Mouse (Mus musculus): ENCODE results near the gene Arid1b. TPM values are rescaled to one million over a fixed set of nuclear protein-coding genes. Genes with fewer than 3 reads are reported as not detected.

Gene Arid1b
- polyA plus RNA-seq, 1 experiment from 2014 or later, result 5.2 TPM

DNA sequence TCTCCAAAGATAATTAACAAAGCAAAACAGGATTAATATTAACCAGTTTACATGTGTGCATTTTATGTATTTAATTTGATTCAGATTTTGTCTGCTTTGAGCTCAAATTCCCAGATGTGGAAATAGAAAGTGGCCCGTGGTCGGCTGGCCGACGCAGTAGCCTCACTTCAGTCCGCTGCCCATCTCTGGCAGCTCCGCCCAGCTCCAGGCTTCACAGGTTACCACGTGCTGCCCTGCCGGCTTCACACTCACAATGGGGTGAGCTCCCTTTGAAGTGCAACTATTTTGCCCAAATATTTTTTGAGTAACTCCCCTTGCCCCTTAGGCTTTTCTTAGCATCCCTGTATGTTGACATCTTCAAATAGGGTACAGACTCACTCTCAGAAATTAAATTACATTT, 140.1 kb downstream of the Arid1b start:
- H3K27ac ChIP-seq (replicated peaks), result no peak overlapping the region
- no peaks in the 10 kb centered on the region for H3K27me3 ChIP-seq (replicated peaks)
- no peak overlapping the region for H3K4me2 ChIP-seq
- no peak for ATAC-seq (ENCODE audit: extremely low read depth, insufficient number of reproducible peaks, low FRiP score, low TSS enrichment)
- H3K4me3 ChIP-seq, result no peak overlapping the region
- H3K4me1 ChIP-seq, result peaks cover 19% of the 10 kb centered on the region
- 66% methylated on average over 8 of the region's 8 CpGs for WGBS
- no peaks in the 10 kb centered on the region for H3K9me3 ChIP-seq
- no peaks in the 10 kb centered on the region for H3K36me3 ChIP-seq
- no peak overlapping the region for H3K9ac ChIP-seq

DNA sequence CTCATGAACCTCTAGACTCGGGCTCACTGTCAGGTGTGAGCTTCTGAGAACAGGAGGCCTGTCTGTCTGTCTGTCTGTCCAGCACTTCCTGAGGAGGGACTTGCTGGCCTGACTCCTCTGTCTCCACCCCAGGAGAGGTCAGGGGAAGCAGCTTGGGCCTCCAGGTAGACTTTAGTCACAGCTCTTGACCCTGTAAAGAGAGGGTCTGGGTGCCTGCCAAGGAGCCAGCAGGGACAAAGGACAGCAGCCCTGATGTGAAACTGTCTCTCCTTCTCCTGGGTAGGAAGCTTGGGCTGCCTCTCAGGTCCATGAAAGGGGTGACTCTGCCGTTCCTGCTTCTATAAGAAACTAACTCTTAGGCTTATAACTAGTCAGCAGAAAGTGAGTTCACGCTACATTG, 143.8 kb downstream of the Arid1b start:
- H3K4me1 ChIP-seq, result peaks cover 29% of the 10 kb centered on the region
- peak overlapping the region; percentile 48 for H3K27ac ChIP-seq (replicated peaks)
- H3K4me2 ChIP-seq, result no peak overlapping the region
- H3K9me3 ChIP-seq, result no peaks in the 10 kb centered on the region
- WGBS, result 68% methylated on average over 3 of the region's 3 CpGs
- H3K27me3 ChIP-seq (replicated peaks), result no peaks in the 10 kb centered on the region
- ATAC-seq (ENCODE audit: extremely low read depth, insufficient number of reproducible peaks, low FRiP score, low TSS enrichment), result no peak
- peak overlapping the region; percentile 62; the same call in 1 of the 2 replicates for H3K9ac ChIP-seq
- H3K4me3 ChIP-seq, result no peak overlapping the region
- no peaks in the 10 kb centered on the region for H3K36me3 ChIP-seq

DNA sequence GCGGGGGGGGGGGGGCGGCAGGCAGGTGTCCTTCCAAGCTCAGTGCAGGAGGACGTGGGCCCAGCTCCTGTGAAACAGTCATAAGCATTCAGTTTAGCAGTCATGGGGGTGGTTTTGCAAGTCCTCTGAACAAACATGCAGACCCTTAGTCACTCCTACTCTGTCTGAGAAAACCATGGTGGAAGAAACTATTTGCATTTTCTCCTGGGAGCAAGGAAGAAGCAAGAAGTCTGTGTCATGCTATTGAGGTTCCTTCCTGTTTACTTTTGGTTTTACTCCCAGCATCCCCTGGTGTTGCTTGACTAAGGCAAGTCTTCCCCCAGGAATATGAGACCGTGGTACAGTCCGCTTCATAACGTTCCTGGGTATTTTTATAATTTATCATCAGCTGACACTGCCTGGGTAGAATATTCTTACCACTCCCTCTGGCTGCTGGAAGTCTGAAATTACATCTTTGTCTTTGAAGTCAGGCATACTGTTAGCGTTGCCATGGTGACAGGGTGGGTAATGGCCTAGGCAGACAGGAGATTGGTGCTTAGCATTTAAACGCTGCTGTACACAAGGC, 144.6 kb downstream of the Arid1b start:
- 37% methylated on average over 8 of the region's 8 CpGs for WGBS
- H3K4me2 ChIP-seq, result peak overlapping the region; percentile 3; the same call in 1 of the 2 replicates
- no peaks in the 10 kb centered on the region for H3K27me3 ChIP-seq (replicated peaks)
- H3K27ac ChIP-seq (replicated peaks), result peak overlapping the region; percentile 48; the same call in 1 of the 2 replicates
- peaks cover 29% of the 10 kb centered on the region for H3K4me1 ChIP-seq
- H3K36me3 ChIP-seq, result no peaks in the 10 kb centered on the region
- H3K9ac ChIP-seq, result peak overlapping the region; percentile 14; the same call in 1 of the 2 replicates
- no peak for ATAC-seq (ENCODE audit: extremely low read depth, insufficient number of reproducible peaks, low FRiP score, low TSS enrichment)
- no peaks in the 10 kb centered on the region for H3K9me3 ChIP-seq
- H3K4me3 ChIP-seq, result no peak overlapping the region

DNA sequence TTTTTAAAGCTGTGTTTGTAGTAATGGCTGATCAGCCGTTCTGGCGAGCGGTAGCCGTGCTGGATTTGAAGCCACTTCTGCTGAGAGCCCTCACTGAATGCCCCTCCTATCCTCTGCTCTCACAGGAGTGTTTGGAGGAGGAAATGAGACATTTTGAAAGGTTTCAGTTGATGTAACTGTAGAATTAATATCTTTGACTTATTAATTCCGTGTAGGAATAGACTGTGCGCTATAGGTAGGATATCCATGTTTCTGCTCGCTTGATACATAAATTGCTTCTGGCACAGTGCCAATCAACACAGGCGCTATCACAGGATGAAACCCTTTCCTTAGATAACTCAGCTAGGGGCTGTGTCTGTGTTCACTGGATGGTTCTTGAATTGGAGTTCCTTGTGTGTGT, 145.4 kb downstream of the Arid1b start:
- no peak overlapping the region for H3K4me2 ChIP-seq
- H3K9me3 ChIP-seq, result no peaks in the 10 kb centered on the region
- no peak for ATAC-seq (ENCODE audit: extremely low read depth, insufficient number of reproducible peaks, low FRiP score, low TSS enrichment)
- H3K4me1 ChIP-seq, result peaks cover 27% of the 10 kb centered on the region
- H3K4me3 ChIP-seq, result no peak overlapping the region
- H3K27ac ChIP-seq (replicated peaks), result peak overlapping the region; percentile 28; the same call in 1 of the 2 replicates
- no peaks in the 10 kb centered on the region for H3K36me3 ChIP-seq
- WGBS, result 57% methylated on average over 8 of the region's 8 CpGs
- no peaks in the 10 kb centered on the region for H3K27me3 ChIP-seq (replicated peaks)
- no peak overlapping the region for H3K9ac ChIP-seq

DNA sequence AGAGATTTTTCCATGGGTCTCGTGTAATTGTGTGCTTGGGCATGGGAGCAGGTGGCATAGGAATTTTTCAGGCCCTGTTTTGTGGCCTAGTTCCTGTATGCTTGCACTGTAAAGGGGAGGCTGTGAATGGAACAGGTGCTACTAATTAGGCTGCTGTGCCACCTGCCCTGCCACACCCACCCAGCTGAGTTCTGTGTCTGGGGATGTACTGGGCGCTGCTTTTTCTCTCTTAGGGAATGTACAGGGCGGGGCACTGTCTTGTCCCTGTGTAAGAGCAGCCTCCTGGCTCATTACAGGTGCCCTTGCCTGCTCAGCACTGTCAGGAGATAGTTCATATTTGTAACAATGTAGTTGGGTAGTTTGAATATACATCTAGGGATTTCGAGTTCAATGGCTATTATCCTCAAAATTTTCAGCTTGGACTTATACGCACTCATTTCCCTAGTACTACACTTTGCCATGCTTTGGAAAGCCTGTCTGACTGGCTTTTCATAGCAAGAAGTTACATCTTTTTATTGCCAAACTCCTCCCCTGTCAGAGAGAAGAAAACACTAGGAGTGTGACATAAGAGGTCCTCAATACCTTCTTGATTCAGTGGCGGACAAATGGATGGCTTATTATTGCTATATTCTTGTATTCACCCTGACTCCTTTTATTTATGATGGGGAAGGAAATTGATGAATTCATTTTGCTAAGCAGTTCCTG, 149.8 kb downstream of the Arid1b start:
- H3K27ac ChIP-seq (replicated peaks), result no peak overlapping the region
- no peaks in the 10 kb centered on the region for H3K36me3 ChIP-seq
- WGBS, result 90% methylated on average over 6 of the region's 6 CpGs
- no peak for ATAC-seq (ENCODE audit: extremely low read depth, insufficient number of reproducible peaks, low FRiP score, low TSS enrichment)
- H3K4me2 ChIP-seq, result no peak overlapping the region
- H3K4me3 ChIP-seq, result no peak overlapping the region
- no peaks in the 10 kb centered on the region for H3K9me3 ChIP-seq
- H3K4me1 ChIP-seq, result peaks cover 14% of the 10 kb centered on the region
- no peaks in the 10 kb centered on the region for H3K27me3 ChIP-seq (replicated peaks)
- no peak overlapping the region for H3K9ac ChIP-seq

DNA sequence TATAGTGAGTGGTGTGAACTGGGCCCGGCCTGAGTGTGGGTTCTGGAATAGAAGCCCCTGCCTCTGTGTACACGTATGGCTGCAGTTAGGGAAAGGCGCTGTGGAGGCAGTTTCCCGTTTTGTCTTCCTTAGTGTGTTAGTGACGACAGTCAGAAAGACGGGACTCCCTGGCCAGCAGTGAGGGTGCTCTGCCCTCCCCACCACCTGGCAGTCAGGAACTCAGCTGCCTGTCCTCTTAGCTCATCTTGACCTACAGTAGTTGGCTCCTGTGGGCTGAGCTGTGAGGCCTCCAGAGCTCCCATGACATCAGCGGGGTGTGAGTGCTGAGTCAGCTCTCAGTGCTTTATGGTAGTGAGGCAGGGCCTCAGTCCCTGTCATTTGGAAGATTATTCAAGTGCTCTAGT, 156.5 kb downstream of the Arid1b start:
- Histone ChIP-seq H3K4me2 (peak overlapping the region; percentile 28; the same call in 1 of the 2 replicates), H3K27ac (replicated peaks) (peak overlapping the region; percentile 24; the same call in 1 of the 2 replicates), H3K27me3 (replicated peaks) (no peaks in the 10 kb centered on the region), H3K36me3 (no peaks in the 10 kb centered on the region), H3K4me1 (peaks cover 17% of the 10 kb centered on the region), H3K9me3 (no peaks in the 10 kb centered on the region), H3K4me3 (no peak overlapping the region), H3K9ac (0 out of 2 replicates have a peak overlapping the region, but pooled peaks have one; percentile 28)
- peak; percentile 71; the same call in 1 of the 2 replicates for ATAC-seq (ENCODE audit: extremely low read depth, insufficient number of reproducible peaks, low FRiP score, low TSS enrichment)
- 35% methylated on average over 7 of the region's 7 CpGs for WGBS

DNA sequence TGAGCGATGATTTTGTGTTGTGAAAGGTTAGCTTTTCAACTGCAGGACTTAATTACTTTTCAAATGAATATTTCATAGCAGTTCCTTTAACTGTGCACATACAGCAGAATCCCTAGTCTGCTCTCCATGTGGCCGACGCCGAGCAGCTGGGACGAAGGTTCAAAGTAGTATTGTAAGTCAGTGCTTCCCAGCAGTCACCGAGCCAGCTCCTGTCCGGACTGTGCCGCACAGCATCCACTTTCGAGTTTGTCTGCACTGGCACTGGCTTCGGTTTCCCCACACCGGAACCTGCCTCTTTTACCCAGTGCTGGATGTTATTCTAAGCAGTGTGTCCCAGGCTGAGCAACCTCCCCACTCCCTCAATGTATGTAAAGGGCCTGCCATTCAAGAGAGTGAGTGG, 157.7 kb downstream of the Arid1b start:
- 79% methylated on average over 11 of the region's 11 CpGs for WGBS
- Histone ChIP-seq H3K27me3 (replicated peaks) (no peaks in the 10 kb centered on the region), H3K27ac (replicated peaks) (no peak overlapping the region), H3K4me3 (no peak overlapping the region), H3K9ac (no peak overlapping the region), H3K4me1 (peaks cover 17% of the 10 kb centered on the region), H3K36me3 (no peaks in the 10 kb centered on the region), H3K4me2 (no peak overlapping the region), H3K9me3 (no peaks in the 10 kb centered on the region)
- ATAC-seq (ENCODE audit: extremely low read depth, insufficient number of reproducible peaks, low FRiP score, low TSS enrichment), result no peak

DNA sequence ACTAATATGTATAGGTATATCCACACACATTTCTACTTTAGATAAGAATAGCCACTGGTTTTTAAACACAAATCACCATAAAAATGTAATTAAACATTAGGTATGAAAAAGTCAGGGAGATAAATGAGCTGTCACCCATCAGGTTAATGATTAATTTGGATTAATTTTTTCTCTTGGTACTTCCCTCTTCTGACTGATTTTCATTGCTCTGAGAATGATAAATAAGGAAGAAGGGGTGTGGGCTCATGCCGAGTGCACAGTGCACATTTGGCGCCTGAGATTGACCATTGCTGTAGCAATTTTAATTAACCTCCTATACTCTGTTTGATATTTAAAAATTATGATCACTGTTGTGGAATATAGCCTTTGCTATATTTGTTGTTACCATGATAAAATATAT, 159.3 kb downstream of the Arid1b start:
- Histone ChIP-seq H3K4me3 (no peak overlapping the region), H3K4me1 (peaks cover 17% of the 10 kb centered on the region), H3K9me3 (no peaks in the 10 kb centered on the region), H3K27me3 (replicated peaks) (no peaks in the 10 kb centered on the region), H3K36me3 (no peaks in the 10 kb centered on the region), H3K27ac (replicated peaks) (no peak overlapping the region), H3K4me2 (no peak overlapping the region), H3K9ac (no peak overlapping the region)
- WGBS, result 83% methylated on average over 2 of the region's 2 CpGs
- ATAC-seq (ENCODE audit: extremely low read depth, insufficient number of reproducible peaks, low FRiP score, low TSS enrichment), result no peak

DNA sequence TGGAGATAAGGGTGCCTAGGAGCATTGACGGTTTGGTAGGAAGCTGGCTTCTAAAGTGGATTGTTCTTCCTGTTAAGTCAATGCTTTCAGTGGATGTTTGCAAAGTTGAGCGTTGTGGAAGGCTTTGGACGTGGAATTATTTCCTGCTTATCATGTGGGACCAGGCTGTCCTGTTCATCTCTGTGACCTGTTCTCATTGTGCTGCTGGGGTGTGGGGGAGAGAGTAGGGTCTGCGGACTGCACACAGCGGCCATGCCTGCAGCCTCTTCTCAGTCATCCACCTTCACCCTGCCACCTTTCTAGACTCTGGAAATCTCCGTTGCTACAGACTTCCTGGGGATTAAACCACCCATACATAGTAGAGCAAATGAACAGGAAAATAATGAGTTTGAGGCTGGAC, 160.2 kb downstream of the Arid1b start:
- H3K9ac ChIP-seq, result no peak overlapping the region
- 0 out of 2 replicates have a peak, but pooled peaks cover 1% of the 10 kb centered on the region for H3K36me3 ChIP-seq
- peaks cover 17% of the 10 kb centered on the region for H3K4me1 ChIP-seq
- 62% methylated on average over 6 of the region's 6 CpGs for WGBS
- ATAC-seq (ENCODE audit: extremely low read depth, insufficient number of reproducible peaks, low FRiP score, low TSS enrichment), result no peak
- H3K4me3 ChIP-seq, result no peak overlapping the region
- no peak overlapping the region for H3K27ac ChIP-seq (replicated peaks)
- no peak overlapping the region for H3K4me2 ChIP-seq
- no peaks in the 10 kb centered on the region for H3K9me3 ChIP-seq
- H3K27me3 ChIP-seq (replicated peaks), result no peaks in the 10 kb centered on the region

DNA sequence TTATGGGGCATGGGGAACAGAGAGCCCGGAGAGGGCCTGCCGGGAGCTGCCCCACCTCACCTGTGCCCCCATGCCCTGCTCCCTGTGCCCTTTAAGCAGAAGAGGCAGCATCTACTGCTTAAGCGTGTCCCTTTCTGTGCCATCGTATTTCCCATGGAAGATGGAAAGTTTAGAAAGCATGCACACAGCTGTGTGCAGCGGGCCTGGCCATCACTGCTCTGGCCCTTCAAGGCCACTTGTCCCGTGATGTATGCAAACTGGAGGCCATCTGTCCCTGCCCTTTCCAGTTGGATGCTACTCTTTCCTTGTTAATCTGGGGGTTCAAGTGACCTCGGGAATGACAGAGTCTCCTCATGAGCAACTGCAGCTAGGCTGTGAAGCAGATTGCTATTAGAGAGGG, 163.5 kb downstream of the Arid1b start:
- Histone ChIP-seq H3K4me3 (no peak overlapping the region), H3K4me1 (peaks cover 14% of the 10 kb centered on the region), H3K4me2 (no peak overlapping the region), H3K9me3 (no peaks in the 10 kb centered on the region), H3K9ac (no peak overlapping the region), H3K27ac (replicated peaks) (no peak overlapping the region), H3K27me3 (replicated peaks) (no peaks in the 10 kb centered on the region), H3K36me3 (0 out of 2 replicates have a peak, but pooled peaks cover 2% of the 10 kb centered on the region)
- WGBS, result 85% methylated on average over 7 of the region's 7 CpGs
- ATAC-seq (ENCODE audit: extremely low read depth, insufficient number of reproducible peaks, low FRiP score, low TSS enrichment), result no peak

DNA sequence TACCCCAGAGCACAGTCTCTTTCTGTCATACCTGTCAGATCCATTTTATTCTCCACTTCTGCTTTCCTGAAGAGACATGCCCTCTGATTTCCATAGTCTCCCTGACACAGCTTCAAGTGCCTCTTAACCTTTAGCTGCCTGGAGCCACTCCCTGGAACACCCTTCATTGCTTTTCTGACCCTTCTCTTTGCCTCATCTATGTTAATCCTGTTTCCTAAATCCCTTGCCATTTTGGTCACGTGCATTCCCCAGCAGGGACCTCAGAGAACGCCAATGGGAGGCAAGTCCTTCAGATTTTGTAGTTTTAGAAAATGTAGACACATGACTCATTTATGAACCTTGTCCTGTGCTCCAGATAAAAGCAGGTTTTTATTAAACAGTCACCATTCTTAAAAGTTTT, 168.4 kb downstream of the Arid1b start:
- Histone ChIP-seq H3K9me3 (no peaks in the 10 kb centered on the region), H3K36me3 (0 out of 2 replicates have a peak, but pooled peaks cover 2% of the 10 kb centered on the region), H3K4me1 (peaks cover 30% of the 10 kb centered on the region), H3K27ac (replicated peaks) (no peak overlapping the region), H3K9ac (no peak overlapping the region), H3K27me3 (replicated peaks) (no peaks in the 10 kb centered on the region), H3K4me3 (no peak overlapping the region), H3K4me2 (no peak overlapping the region)
- ATAC-seq (ENCODE audit: extremely low read depth, insufficient number of reproducible peaks, low FRiP score, low TSS enrichment), result no peak
- 52% methylated on average over 2 of the region's 2 CpGs for WGBS
